Mouse (Mus musculus) hindbrain, embryonic 13.5 days (tissue): Measurements from ENCODE around the gene Mfsd14b. TPM values are rescaled to one million over a fixed set of nuclear protein-coding genes. Genes with fewer than 3 reads are reported as not detected.

ENCODE experiments used
- ATAC-seq: fragments of 200-750 bp; cut with Nextera tagmentation; 2 replicates; pipeline ENCODE4 v1.8.0; 2017; ENCODE audit warnings: moderate TSS enrichment; ENCODE audit not compliant: low FRiP score
- H3K27ac ChIP-seq: fragments of 300-500 bp; sonication (generic); 2 replicates; pipeline ENCODE4 v1.5.1; 2015; ENCODE audit warnings: inconsistent platforms, mild to moderate bottlenecking, moderate library complexity
- H3K27me3 ChIP-seq: fragments of 300-500 bp; sonication (generic); 2 replicates; pipeline ENCODE4 v1.6.1; 2015; ENCODE audit warnings: mild to moderate bottlenecking, inconsistent platforms
- H3K36me3 ChIP-seq: fragments of 300-500 bp; sonication (generic); 2 replicates; pipeline ENCODE4 v1.6.1; 2015; ENCODE audit warnings: mild to moderate bottlenecking, inconsistent platforms
- H3K4me1 ChIP-seq: fragments of 300-500 bp; sonication (generic); replicated peaks from 2 replicates; pipeline ENCODE4 v1.6.1; 2015; ENCODE audit warnings: inconsistent platforms
- H3K4me2 ChIP-seq: fragments of 300-500 bp; sonication (generic); 2 replicates; pipeline ENCODE4 v1.6.1; 2015; ENCODE audit warnings: inconsistent platforms, mild to moderate bottlenecking, moderate library complexity
- H3K4me3 ChIP-seq: fragments of 300-500 bp; sonication (generic); 2 replicates; pipeline ENCODE4 v1.5.1; 2015; ENCODE audit warnings: mild to moderate bottlenecking, inconsistent platforms
- H3K9ac ChIP-seq: fragments of 300-500 bp; sonication (generic); 2 replicates; pipeline ENCODE4 v1.6.1; 2015; ENCODE audit warnings: mild to moderate bottlenecking, inconsistent platforms
- H3K9me3 ChIP-seq: fragments of 300-500 bp; sonication (generic); 2 replicates; pipeline ENCODE4 v1.6.1; 2016; ENCODE audit warnings: inconsistent platforms
- WGBS: fragments of 180-500 bp; shearing (Covaris S2); methylation state at CpG from one replicate; pipeline ENCODE4 v1.1.7; 2015; 5-methylcytosine and 5-hydroxymethylcytosine counted together
- polyA plus RNA-seq: library from polyadenylated mRNA; unstranded; fragments of >200 nt; fragmentation: Nextera tagmentation; extraction: Ambion mirVana; gene quantifications from 2 replicates; pipeline ENCODE4 v1.2.1, GENCODE M21; 2015

Mfsd14b gene
- polyA plus RNA-seq = 30.5 and 30.6 TPM in 2 replicates

GRCm38 (mm10) chr13:65112459-65113110 lies at the start of gene Mfsd14b:
Mfsd14b (minus strand) TSS chr13:65112975.
- WGBS = under 1% methylated on average over 60 of the region's 60 CpGs
- ATAC-seq = peak; percentile 99
- H3K36me3 ChIP-seq = 0 out of 2 replicates have a peak, but pooled peaks cover 3% of the 10 kb centered on the region
- H3K4me1 ChIP-seq = peaks cover 20% of the 10 kb centered on the region
- H3K4me3 ChIP-seq = peak within 1 kb of the TSS; percentile 61
- H3K9me3 ChIP-seq = no peaks in the 10 kb centered on the region
- H3K27me3 ChIP-seq = no peaks in the 10 kb centered on the region
- peak within 1 kb of the TSS; percentile 81 for H3K4me2 ChIP-seq
- peak within 1 kb of the TSS; percentile 87 for H3K9ac ChIP-seq
- peak within 1 kb of the TSS; percentile 90 for H3K27ac ChIP-seq

DNA sequence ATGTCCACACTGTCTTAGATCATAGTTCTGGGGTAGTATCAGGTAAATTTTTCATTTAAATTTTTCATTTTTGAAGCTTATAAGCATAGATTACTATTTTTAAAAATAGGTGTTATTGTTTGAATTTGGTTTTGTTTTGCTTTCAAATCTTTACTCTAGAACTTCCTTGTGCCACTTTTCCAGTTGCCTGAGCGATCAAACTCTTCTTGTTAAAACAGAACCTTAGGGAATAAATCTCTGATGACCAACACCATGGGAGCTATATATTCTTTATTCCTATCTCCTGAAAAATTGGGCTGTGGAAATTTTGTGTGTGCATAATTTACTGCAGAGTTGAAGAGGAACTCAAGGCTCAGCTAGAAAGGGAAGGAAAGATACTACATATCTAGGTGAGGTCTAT lies 37.2 kb upstream of the Mfsd14b start, which contains the start of gene Olfr466:
Gene Olfr466 (plus strand): TSS at position 301 of the 400 bp plus-strand sequence.
- 77% methylated on average over 1 of the region's 1 CpGs for WGBS
- Histone ChIP-seq H3K27ac (no peak within 1 kb of the TSS), H3K36me3 (no peaks in the 10 kb centered on the region), H3K27me3 (no peaks in the 10 kb centered on the region), H3K4me2 (no peak within 1 kb of the TSS), H3K9ac (no peak within 1 kb of the TSS), H3K9me3 (no peaks in the 10 kb centered on the region), H3K4me1 (no peaks in the 10 kb centered on the region), H3K4me3 (no peak within 1 kb of the TSS)
- no peak for ATAC-seq

DNA sequence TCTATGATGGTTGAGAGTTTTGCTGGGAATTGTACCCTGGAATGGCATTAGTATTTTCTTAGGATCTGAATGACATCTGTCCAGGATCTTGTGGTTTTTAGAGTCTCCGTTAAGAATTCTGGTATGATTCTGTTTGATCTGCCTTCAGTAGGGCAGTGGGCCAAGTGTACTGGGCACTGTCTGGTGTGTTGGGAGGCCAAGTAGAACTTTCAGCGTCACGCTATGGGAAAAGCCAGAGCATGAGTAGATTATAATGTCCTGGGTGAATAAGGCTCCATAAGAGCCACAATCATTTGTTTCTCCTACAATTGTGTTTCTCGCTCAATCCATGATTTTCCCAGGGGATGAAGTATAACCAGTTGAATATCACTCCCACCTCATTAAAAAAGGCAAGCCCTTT lies 25.0 kb upstream of the Mfsd14b start, which contains the start of gene Olfr465-ps1:
Gene Olfr465-ps1 (plus strand): TSS at position 301 of the 400 bp plus-strand sequence.
- Histone ChIP-seq H3K4me3 (no peak within 1 kb of the TSS), H3K9me3 (no peaks in the 10 kb centered on the region), H3K36me3 (no peaks in the 10 kb centered on the region), H3K4me1 (no peaks in the 10 kb centered on the region), H3K4me2 (no peak within 1 kb of the TSS), H3K9ac (no peak within 1 kb of the TSS), H3K27me3 (no peaks in the 10 kb centered on the region), H3K27ac (no peak within 1 kb of the TSS)
- no peak for ATAC-seq
- 87% methylated on average over 4 of the region's 4 CpGs for WGBS

DNA sequence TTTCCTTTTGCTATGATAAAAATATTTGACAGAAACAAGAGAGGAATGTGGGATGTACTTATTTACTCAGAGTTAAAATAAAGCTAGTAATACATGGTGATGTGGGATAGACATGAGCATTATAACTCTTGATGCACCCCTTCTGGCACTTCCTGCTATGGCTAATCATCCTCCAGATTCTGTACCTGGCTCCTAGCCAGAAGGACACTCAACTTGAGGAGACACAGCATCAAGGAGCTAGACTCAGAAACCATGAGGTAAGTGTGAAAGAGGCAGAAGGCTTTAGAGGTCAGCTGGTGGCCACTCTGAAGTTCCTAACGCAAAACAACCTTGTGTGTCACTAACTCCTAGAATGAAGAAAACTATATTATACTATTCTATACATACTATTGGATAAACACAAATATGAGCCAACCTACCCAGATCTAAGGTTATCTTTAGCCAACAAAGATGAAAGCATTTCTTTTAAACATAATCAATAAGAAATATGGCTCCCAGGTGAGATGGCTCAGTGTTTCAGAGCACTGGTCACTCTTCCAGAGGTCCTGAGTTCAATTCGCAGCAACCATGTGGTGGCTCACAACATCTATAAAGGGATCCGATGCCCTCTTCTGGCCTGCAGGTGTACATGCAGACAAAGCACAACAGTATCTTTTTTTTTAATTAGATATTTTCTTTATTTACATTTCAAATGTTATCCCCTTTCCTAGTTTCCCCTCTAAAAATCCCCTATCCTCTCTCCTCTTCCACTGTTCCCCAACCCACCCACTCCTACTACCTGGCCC lies 14.5 kb upstream of the Mfsd14b start:
- WGBS = 73% methylated on average over 3 of the region's 3 CpGs
- Histone ChIP-seq H3K27ac (no peak overlapping the region), H3K27me3 (no peaks in the 10 kb centered on the region), H3K36me3 (no peaks in the 10 kb centered on the region), H3K9ac (no peak overlapping the region), H3K9me3 (no peaks in the 10 kb centered on the region), H3K4me1 (no peaks in the 10 kb centered on the region), H3K4me3 (no peak overlapping the region), H3K4me2 (no peak overlapping the region)
- no peak for ATAC-seq

GRCm38 (mm10) chr13:65122111-65122510 lies 9.3 kb upstream of the Mfsd14b start:
- Histone ChIP-seq H3K4me3 (no peak overlapping the region), H3K9me3 (no peaks in the 10 kb centered on the region), H3K27me3 (no peaks in the 10 kb centered on the region), H3K9ac (no peak overlapping the region), H3K36me3 (no peaks in the 10 kb centered on the region), H3K27ac (no peak overlapping the region), H3K4me2 (no peak overlapping the region), H3K4me1 (no peaks in the 10 kb centered on the region)
- no peak for ATAC-seq
- WGBS = 80% methylated on average over 1 of the region's 1 CpGs

DNA sequence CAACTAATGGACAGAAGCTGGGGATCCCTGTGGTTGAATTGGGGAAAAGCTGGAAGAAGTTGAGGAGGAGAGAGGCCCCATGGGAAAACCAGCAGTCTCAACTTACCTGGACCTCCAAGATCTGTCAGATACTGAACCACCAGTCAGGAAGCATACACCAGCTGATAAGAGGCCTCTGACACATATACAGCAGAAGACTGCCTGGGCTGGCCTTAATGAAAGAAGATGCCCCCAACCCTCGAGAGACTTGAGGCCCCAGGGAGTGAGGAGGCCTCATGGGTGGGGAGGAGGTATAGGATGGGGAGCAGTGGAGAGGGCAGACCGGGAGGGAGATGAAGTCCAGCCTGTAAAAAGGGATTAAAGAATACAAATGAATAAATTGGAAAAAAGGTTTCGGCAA lies 8.2 kb upstream of the Mfsd14b start:
- 79% methylated on average over 3 of the region's 3 CpGs for WGBS
- Histone ChIP-seq H3K36me3 (no peaks in the 10 kb centered on the region), H3K27me3 (no peaks in the 10 kb centered on the region), H3K4me3 (no peak overlapping the region), H3K4me1 (no peaks in the 10 kb centered on the region), H3K9ac (no peak overlapping the region), H3K4me2 (no peak overlapping the region), H3K27ac (no peak overlapping the region), H3K9me3 (no peaks in the 10 kb centered on the region)
- ATAC-seq = no peak

DNA sequence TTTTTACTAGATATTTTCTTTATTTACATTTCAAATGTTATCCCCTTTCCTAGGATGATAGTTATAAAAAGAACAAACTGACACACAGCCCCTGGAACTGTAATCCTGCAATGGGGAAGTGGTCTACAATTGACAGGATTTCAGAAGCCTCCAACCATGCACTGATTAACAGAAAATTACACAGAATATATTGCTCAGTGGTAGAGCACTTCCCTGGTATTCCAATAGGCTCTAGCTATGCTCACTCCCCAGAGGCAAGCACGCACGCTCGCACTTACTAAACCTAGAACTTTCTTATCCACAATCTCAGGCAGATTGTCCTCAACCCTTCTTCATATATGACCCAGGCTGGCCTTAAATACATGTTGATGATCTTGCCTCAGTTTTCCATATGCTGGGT lies 464 bp upstream of the Mfsd14b start:
- H3K9me3 ChIP-seq = no peaks in the 10 kb centered on the region
- ATAC-seq = peak; percentile 75
- H3K27me3 ChIP-seq = no peaks in the 10 kb centered on the region
- peak overlapping the region; percentile 81 for H3K4me2 ChIP-seq
- H3K36me3 ChIP-seq = no peaks in the 10 kb centered on the region
- H3K4me3 ChIP-seq = peak overlapping the region; percentile 61
- H3K27ac ChIP-seq = peak overlapping the region; percentile 90
- H3K9ac ChIP-seq = peak overlapping the region; percentile 87
- H3K4me1 ChIP-seq = peaks cover 20% of the 10 kb centered on the region
- WGBS = 63% methylated on average over 3 of the region's 3 CpGs

GRCm38 (mm10) chr13:65111961-65112360 lies 814 bp downstream of the Mfsd14b start:
- Histone ChIP-seq H3K4me3 (peak overlapping the region; percentile 61), H3K36me3 (0 out of 2 replicates have a peak, but pooled peaks cover 5% of the 10 kb centered on the region), H3K9ac (peak overlapping the region; percentile 87), H3K9me3 (no peaks in the 10 kb centered on the region), H3K4me1 (peaks cover 20% of the 10 kb centered on the region), H3K4me2 (peak overlapping the region; percentile 81), H3K27me3 (no peaks in the 10 kb centered on the region), H3K27ac (peak overlapping the region; percentile 90)
- no peak for ATAC-seq
- 1% methylated on average over 5 of the region's 5 CpGs for WGBS

- Histone ChIP-seq H3K27me3 (no peaks in the 10 kb centered on the region), H3K9me3 (peaks cover 40% of the 10 kb centered on the region), H3K36me3 (peaks cover 23% of the 10 kb centered on the region; the same call in 1 of the 2 replicates), H3K4me3 (no peak overlapping the region), H3K27ac (no peak overlapping the region), H3K4me1 (no peaks in the 10 kb centered on the region), H3K9ac (no peak overlapping the region), H3K4me2 (no peak overlapping the region)
- no peak for ATAC-seq
- WGBS = 94% methylated on average over 3 of the region's 3 CpGs
These were observed 11.5 kb downstream of the Mfsd14b start for GRCm38 (mm10) chr13:65101232-65101631.

- 95% methylated on average over 9 of the region's 9 CpGs for WGBS
- no peak overlapping the region for H3K4me2 ChIP-seq
- peaks cover 22% of the 10 kb centered on the region; the same call in 1 of the 2 replicates for H3K36me3 ChIP-seq
- no peak overlapping the region for H3K27ac ChIP-seq
- H3K4me1 ChIP-seq = no peaks in the 10 kb centered on the region
- H3K4me3 ChIP-seq = no peak overlapping the region
- H3K9ac ChIP-seq = no peak overlapping the region
- ATAC-seq = no peak
- peaks cover 36% of the 10 kb centered on the region for H3K9me3 ChIP-seq
- no peaks in the 10 kb centered on the region for H3K27me3 ChIP-seq
These were observed 12.1 kb downstream of the Mfsd14b start for GRCm38 (mm10) chr13:65100678-65101077.

- no peaks in the 10 kb centered on the region for H3K27me3 ChIP-seq
- peaks cover 32% of the 10 kb centered on the region for H3K36me3 ChIP-seq
- no peaks in the 10 kb centered on the region for H3K4me1 ChIP-seq
- no peak overlapping the region for H3K4me3 ChIP-seq
- no peak overlapping the region for H3K27ac ChIP-seq
- ATAC-seq = no peak
- H3K9ac ChIP-seq = no peak overlapping the region
- H3K9me3 ChIP-seq = peaks cover 21% of the 10 kb centered on the region
- H3K4me2 ChIP-seq = no peak overlapping the region
These were observed 15.8 kb downstream of the Mfsd14b start for GRCm38 (mm10) chr13:65097018-65097417.

GRCm38 (mm10) chr13:65095923-65096322 lies 16.9 kb downstream of the Mfsd14b start:
- no peaks in the 10 kb centered on the region for H3K4me1 ChIP-seq
- H3K9ac ChIP-seq = no peak overlapping the region
- H3K36me3 ChIP-seq = peaks cover 35% of the 10 kb centered on the region
- H3K9me3 ChIP-seq = peaks cover 13% of the 10 kb centered on the region
- no peak overlapping the region for H3K27ac ChIP-seq
- no peak for ATAC-seq
- no peak overlapping the region for H3K4me3 ChIP-seq
- WGBS = 90% methylated on average over 4 of the region's 4 CpGs
- no peaks in the 10 kb centered on the region for H3K27me3 ChIP-seq
- no peak overlapping the region for H3K4me2 ChIP-seq
